Mouse (Mus musculus) hematopoietic stem cell, adult 5-6 weeks (primary cell): ENCODE data around the gene Gsdme. TPM values are rescaled to one million over a fixed set of nuclear protein-coding genes. Genes with fewer than 3 reads are reported as not detected.

Source experiments
- ATAC-seq, 2 experiments: fragments of 125-278 bp in 1 of 2; replicated peaks in 1 of 2; 2 replicates each; pipeline ENCODE4 v1.8.0; 2016 to 2017; ENCODE audit warnings: inconsistent platforms in 2 of 2, mild to moderate bottlenecking in 2 of 2, moderate number of reproducible peaks in 2 of 2, low read depth in 1 of 2, moderate TSS enrichment in 1 of 2; ENCODE audit not compliant: low FRiP score in 2 of 2, poor library complexity in 2 of 2, severe bottlenecking in 2 of 2, insufficient read depth in 1 of 2, low TSS enrichment in 1 of 2
- total RNA-seq: library from RNA; stranded (forward); fragments of 172-1452, 232-1000 nt; gene quantifications from 2 replicates; pipeline ENCODE4 v1.2.3, GENCODE M21; 2017

Gsdme gene
- total RNA-seq, 1 experiment from 2014 or later: 10.1 TPM

DNA sequence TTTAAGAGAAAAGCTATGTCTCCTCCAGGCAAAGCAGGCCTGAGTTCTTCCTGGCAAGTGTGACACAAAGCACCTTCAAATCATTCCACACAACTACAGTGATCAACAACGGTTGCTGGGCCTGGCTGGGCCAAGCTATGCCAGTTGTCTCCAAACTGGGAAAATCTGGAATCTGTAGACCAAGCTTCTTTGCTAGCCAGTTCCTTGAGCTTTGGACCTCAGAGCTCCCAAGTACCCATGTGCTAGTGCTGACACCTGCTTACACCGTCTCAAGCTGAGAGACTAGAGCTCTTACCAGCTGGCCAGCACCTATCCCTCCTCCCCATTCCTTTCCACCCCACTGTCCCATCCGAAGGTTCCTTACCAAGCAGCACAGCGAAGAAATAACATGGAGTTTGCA, 47.7 kb downstream of the Gsdme start:
- no peak for ATAC-seq

DNA sequence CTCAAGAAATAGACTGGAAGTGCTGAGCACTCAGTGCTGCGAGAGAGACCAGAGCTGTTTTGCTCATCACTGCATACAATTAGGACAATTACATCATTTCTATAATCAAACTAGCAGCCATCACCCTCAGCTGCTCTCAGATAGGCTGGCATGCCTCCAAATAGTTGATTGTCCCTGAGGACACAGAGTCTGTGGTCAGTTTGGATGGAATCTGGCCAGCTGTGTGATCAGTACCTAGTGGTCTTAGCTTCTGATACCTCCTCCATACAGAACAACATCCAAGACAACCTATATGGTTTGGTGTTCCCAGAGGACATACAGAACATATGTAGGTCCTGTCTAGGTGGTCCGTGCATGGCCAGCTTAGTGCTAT, 48.3 kb downstream of the Gsdme start:
- no peak for ATAC-seq

DNA sequence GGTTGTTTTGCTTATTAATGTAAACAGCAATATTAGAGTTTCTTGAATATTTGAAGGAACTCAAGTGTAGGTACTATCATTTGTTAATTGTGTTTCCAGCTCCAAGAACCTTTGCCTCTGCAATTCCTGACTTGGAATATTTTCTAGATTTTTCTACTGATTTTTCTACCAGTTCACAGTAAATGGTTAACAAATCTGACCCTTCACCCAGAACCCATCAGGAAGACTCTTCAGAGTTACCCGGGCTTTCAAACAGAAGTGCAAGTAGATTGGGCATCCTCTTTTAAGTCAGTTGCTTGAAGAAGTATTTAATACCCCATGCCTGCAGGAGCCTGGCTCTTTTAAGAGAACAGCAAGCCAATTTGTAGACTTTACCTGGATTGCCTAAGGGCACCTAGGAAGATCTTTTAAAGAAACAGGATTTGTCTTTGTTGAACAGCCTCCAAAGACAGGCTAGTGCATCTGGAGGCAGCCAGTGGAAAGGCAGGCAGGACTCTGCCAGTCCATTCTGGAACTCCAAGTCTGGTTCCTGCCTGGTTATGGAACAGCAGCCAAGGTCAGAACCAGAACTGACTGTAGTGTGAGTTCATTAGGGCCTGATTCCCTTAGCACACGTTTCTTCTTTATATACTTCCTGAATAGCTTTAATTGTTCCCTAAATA, 48.8 kb downstream of the Gsdme start:
- no peak for ATAC-seq

DNA sequence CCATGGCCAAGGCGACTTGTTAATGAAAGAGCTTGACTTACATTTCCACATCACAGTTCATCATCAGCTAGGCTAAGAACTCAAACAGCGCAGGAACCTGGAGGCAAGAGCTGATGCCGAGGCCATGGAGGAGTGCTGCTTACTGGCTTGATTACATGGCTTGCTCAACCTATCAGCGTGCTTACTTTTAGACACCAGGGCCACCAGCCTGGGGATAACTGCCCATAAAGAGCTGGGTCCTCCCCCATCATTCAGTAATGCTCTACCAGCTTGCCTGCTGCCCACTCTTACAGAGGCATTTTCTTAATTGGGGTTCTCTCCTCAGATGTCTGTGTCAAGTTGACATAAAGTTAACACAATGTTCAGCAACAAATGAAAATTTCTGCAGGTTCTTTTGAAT, 58.6 kb downstream of the Gsdme start:
- ATAC-seq: no peak

DNA sequence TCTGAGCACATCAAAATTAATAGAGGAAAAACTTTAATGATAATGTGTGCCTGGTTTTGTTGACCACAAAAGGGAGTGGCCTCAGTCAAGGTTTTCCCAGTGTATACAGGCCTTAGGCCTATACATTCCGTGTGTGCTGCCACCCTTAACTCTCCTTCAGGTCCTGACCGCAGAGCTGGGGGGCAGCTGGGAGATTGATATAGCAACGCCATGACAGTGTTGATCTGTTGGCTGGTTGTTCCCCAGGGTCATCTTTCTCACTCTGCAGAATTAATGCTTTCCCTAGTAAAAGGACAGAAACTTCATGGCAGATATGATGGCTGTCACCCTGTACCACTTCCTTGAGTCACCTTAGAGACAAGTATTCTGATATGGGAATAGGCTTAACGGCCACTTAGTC, 59.3 kb downstream of the Gsdme start:
- no peak for ATAC-seq

DNA sequence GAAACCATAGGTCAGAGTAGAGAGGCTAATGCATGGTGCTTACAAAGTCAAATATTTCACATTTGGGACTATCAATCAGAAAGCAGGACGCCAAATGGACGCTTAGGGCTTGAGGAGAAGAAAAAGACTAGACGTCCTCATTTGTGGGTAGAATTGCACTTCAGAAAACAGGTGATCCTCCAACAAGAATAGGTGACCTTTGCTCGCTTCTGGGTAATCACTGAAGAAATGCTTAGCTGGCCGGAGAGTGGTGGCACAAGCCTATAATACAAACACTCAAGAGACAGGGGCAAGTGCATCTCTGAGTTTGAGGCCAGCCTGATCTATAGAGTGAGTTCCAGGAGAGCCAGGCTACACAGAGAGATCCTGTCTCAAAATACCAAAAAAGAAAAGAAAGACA, 69.8 kb downstream of the Gsdme start:
- ATAC-seq: no peak

DNA sequence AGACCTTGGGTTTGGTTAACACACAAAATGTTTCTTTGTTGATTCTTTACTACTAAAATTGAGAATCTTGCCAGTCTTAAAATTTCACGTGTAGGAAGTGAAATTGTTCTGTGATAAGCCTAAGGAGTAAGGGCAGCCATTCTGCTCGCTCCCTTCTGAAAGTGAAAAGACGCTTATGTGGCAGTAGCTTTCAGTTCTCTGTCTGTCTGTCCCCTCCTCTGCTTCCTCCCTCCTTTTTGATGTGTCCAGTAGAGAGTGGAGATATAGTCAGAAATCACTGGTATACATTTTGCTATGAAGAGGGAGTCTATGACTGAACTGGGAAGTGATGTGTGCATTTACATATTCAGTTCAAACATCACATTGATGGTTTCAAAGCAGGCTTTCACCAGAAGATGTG, 70.8 kb downstream of the Gsdme start:
- ATAC-seq: no peak

DNA sequence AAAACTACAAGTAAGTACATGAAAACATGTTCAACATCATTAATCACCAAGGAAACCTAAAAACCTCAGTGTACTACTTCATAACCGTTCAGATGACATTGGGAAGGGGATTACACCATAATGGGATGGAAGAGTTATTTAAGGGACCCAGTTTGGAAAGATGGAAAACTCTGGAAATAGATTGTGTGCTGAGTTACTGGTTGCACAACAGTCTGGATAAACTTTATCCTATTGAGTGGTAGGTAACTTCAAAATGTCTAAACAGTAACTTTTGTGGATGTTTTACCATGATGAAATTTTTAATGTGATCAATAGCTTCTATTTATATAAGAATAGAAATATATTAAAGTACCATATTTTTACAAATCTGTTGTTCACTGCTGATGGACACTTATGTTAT, 71.5 kb downstream of the Gsdme start:
- no peak for ATAC-seq

DNA sequence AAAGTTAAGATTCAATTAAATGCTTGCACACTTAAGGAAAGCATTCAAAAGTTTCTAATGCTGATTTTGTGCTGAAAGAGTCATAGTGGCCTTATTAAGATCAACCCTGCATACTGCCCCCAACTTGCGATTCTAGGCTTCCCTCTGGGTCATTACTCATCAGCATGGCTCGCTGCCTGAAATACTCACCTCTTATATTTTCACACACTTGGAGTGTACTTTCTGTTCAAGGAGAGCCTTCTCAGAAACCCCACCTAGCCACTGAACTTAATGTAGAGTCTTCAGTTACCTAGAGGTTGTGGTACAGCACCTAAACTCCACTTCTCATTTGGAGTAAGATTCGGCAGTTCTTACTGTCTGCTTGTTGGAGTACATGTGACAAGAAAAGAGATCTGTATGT, 72.1 kb downstream of the Gsdme start:
- no peak for ATAC-seq

DNA sequence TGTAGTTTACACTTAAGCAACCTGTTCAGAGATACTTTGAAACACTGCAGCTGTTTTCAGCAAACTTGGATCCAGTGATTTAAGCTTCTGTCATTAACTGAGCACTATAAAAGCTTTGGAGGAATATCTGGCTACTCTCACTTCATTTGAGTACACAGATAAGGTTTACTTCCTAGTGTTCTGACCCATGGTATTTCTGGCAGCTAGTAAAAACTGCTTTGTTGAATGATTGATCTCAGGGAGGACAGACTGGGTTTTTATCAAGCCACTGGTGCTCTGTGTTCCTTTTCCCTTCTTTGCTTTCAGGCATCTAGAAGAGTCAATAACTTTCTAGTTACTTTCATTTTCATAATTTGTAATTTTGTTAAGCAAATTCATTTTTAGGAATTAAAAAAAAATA, 74.3 kb downstream of the Gsdme start:
- ATAC-seq: no peak

DNA sequence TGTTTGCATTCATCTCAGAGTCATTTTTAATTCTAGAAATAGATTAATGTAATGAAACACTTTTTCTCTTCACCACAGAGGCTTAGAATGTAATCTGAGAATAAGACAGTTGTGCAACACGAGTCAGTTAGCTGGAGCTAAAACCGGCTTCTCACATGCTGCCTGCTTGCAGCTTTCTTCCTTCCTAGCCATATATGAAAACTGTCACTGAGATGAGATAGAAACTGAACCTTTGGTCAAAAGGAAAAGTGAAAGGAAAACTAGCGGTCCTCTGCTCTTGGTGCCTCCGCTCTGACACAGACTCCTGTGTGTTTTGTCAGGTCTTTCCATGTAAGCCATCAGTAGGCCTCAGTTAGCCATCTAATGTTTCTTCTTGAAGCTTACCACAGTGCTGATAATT, 75.7 kb downstream of the Gsdme start:
- ATAC-seq: peak; percentile 45 to 65; a peak in 3 of 4 replicates

DNA sequence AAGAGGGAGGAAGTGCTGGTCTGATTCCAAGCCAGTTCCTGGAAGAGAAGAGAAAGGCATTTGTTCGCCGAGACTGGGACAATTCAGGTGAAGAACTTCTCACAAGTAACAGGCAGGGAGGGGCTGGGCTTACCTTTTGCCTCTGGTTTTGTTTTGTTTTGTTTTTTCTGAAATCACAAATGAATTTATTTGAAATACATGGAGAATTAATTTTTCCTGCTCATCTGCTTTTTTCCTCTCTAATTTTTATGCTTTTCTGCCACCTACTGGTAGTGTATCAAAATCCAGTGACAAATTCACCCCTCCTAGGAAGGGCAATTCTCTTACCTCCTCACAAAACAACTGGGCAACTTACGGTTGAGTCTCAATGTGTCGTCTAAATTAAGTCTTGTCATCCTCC, 83.5 kb downstream of the Gsdme start:
- ATAC-seq: no peak

DNA sequence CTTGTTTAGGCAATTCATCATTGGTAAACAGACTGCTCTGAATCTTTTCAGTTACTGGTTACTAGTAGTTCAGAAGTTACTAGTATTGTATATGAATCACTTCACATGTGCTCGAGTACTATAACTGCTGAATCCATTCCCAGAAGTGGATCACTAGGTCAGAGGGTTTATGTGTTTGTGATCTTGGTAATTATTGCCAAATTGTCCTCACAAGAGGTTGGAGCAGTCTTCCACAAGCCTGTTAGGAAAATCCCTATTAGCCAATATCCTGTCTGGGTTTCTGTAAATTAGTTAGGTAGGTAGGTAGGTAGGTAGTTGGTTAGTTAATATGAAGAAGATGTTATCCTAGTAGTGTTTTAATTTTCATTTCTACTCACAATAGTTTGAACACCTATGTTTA, 87.9 kb downstream of the Gsdme start:
- no peak for ATAC-seq

DNA sequence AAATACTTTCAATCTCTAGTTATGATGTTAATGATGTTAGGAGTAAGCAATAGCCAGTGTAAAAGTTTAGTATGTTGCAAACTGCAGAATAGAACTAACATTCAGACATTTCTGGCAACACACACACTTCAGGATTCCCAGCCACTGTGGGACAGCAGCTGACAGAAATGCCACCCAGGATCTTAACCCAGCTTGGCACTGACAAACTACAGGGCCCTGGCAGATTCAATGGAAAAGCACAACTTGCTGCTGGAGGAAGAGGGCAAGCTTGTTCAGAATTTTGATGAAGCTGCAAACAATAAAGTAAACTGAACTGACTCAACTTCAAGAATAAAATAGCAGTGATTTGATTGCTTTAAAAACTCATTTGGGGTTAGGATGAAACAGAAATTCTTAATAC, 93.9 kb downstream of the Gsdme start:
- no peak for ATAC-seq

DNA sequence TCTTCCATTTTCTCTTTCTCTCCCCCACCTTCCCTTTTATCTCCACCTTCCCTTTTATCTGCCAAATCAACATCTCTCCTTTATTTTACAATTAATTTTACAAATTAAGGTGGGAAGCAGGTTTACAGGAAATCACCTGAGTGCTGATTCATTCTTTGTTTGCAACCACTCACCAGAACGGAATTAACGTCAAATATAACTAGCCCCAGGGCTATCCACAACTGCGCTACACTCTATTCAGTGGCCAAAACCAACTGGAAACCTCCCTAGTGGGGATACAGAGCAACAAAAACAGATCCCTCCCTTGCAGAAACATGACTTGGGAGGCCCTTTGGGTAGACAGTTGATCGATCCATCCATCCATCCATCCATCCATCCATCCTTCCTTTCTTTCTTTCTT, 94.8 kb downstream of the Gsdme start:
- ATAC-seq: no peak

DNA sequence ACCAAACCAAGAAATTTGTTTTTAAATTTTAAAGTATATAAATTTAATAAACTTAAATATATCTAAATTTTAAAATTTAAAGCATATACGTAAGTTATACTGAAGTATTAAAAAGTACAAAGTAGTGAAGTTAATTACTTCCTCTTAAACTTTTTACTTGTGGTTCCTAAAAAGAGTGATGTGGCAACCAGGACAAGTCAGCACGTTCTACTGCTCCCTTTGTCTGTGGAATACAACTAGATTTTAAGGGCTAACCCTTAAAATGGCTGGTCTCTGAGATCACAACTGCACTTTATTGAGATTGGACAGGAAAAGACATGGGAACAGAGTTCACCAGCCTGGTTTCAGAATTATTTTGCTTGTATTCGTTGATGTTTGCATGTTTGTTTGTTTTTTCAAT, 100.6 kb downstream of the Gsdme start:
- no peak; a peak in 1 of 4 replicates for ATAC-seq

DNA sequence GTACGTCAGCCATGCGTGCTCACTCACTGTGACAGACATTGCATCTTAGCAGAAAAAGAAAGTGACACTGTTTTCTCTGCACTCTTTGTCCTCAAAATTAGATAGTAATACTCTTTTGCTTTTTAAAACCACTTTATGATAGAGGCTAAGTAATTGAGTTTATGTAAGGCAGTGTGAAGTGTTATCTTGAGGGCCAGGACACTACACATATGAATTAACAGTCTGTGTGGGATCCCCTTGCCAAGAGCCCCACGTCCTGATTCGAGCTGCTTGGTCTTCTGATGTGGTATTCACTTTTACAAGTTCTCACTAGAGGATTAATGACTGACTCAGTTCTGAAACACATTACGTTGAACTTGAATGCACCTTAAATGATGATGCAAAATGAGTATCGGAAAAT, 103.8 kb downstream of the Gsdme start:
- ATAC-seq: no peak

DNA sequence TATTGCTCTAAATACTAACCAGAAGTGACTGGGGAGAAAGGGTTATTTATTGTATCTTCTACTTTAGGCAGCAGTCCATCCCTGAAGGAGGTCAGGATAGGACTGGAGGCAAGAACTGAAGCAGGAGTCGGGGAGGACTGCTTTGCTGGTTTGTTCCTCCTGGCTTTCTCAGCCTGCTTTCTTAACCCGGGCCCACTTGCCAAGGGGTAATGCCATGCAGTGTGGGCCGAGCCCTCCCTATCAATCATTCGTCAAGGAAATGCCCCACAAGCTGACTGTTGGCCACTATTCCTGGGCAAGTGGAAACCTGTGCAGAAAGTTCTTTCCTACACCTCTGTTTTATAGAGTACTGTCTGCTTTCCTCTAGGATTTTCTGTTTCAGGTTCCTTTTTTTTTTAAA, 114.3 kb downstream of the Gsdme start:
- ATAC-seq: no peak

DNA sequence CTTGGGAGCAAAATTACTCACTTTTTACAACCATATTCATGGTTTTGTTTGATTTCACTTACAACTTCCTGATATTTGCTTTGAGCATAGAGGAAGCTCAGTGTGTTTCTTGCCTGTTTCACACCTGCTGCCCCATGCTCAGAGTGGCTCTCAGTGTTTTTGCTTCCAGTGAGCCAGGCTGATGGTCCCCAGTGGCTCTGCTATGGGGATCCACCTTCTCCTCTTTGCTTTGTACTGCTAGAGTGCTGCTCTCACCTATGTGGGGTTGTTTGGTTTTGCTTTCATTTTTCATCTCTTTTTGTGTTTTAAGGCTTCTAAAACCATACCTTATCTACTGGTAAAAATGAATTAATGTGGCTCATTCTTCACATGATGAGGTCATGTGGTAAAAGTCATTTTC, 117.5 kb downstream of the Gsdme start:
- 0 out of 4 replicates have a peak, but pooled peaks of 1 of the 2 experiments have one; percentile 17 for ATAC-seq

DNA sequence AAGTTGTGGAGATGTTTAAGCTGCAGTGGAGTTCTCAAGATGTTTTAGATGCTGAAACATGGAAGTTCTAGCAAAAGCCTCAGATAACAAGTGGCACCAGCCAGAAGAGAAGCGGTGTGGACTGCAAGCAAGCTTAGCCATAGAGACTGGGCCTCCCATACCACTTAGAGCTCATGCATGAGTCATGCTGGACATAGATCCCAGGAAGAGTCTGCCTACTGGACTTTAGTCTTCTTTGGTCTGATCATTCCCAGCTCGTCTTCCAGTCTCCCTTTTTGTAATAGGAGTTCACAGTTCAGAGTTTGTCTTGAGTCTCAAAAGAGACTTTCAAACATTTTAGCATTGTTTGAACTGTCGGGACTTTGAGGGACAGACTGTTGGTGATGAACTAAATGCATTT, 124.1 kb downstream of the Gsdme start:
- no peak for ATAC-seq
